Mouse (Mus musculus) gastrocnemius, postnatal 36 days (tissue): ENCODE data around the gene Tmem214. TPM values are rescaled to one million over a fixed set of nuclear protein-coding genes. Genes with fewer than 3 reads are reported as not detected.
"Not testable (repeated sequence)": the region's sequence is repeated elsewhere in the genome, so short reads cannot be mapped to it uniquely, and the experiment has no call there.

Experiments
- DNase-seq, 2 experiments: peaks; one replicate each; pipeline ENCODE4 v3.0.0; 2022
- intact Hi-C: fragments of 180-260 bp; cut with DNase I; formaldehyde crosslinking; loops from one replicate; pipeline ENCODE4 v1.15.1; 2025
- total RNA-seq, 2 experiments: library from RNA; stranded (reverse); gene quantifications; 2 replicates each; pipeline ENCODE4 v1.2.3; 2021

Tmem214 gene
- total RNA-seq, 2 experiments from 2014 or later, result 25.0 to 31.5 TPM

- no peak for DNase-seq
- intact Hi-C loops, result no loop called here
These were observed 2.3 kb downstream of the Tmem214 start for GRCm38 (mm10) chr5:30870131-30870406.

GRCm38 (mm10) chr5:30872574-30872973 is 4.8 kb downstream of the Tmem214 start:
- intact Hi-C loops, result no loop called here

GRCm38 (mm10) chr5:30874365-30874764 is 6.6 kb downstream of the Tmem214 start:
- intact Hi-C loops, result no loop called here
- DNase-seq, result no peak

More at GRCm38 (mm10) chr5:30872574-30872973, 4.8 kb downstream of the Tmem214 start:
- no peak for DNase-seq

GRCm38 (mm10) chr5:30878616-30879015 is 10.8 kb downstream of the Tmem214 start:
- intact Hi-C loops, result no loop called here
- no peak for DNase-seq

GRCm38 (mm10) chr5:30879347-30879943 is 11.6 kb downstream of the Tmem214 start:
- intact Hi-C loops, result no loop called here
- DNase-seq, result no peak

GRCm38 (mm10) chr5:30881839-30882238 is 14.0 kb downstream of the Tmem214 start:
- intact Hi-C loops, DNase-seq: not testable (repeated sequence)

- DNase-seq, result no peak
- intact Hi-C loops, result no loop called here
These were observed 18.4 kb downstream of the Tmem214 start for GRCm38 (mm10) chr5:30886209-30886608.

GRCm38 (mm10) chr5:30886731-30887130 is 18.9 kb downstream of the Tmem214 start:
- DNase-seq, result no peak
- intact Hi-C loops, result no loop called here

GRCm38 (mm10) chr5:30887331-30887761 is 19.5 kb downstream of the Tmem214 start:
- DNase-seq, result no peak
- intact Hi-C loops, result no loop called here

GRCm38 (mm10) chr5:30887858-30888336 is 20.1 kb downstream of the Tmem214 start:
- intact Hi-C loops, result loop anchor here (2.0 kb wide), 1 partner anchor 19 kb away; the partner anchor contains the start of gene Ost4
- peak; percentile 82 to 90 for DNase-seq

GRCm38 (mm10) chr5:30888337-30889087 is 20.7 kb downstream of the Tmem214 start, which contains the start of gene Agbl5:
Gene Agbl5, plus strand, starts transcription at chr5:30888694.
- peak; percentile 84 to 90 for DNase-seq
- intact Hi-C loops, result loop anchor here (2.0 kb wide), 1 partner anchor 18 kb away; the partner anchor contains the start of gene Ost4

GRCm38 (mm10) chr5:30889088-30889754 is 21.4 kb downstream of the Tmem214 start:
- intact Hi-C loops, result loop anchor here (2.0 kb wide), 1 partner anchor 18 kb away; the partner anchor contains the start of gene Ost4
- peak; percentile 37 to 43 for DNase-seq

- no peak for DNase-seq
- intact Hi-C loops, result no loop called here
These were observed 22.6 kb downstream of the Tmem214 start for GRCm38 (mm10) chr5:30890375-30890774.

GRCm38 (mm10) chr5:30901860-30902259 is 34.0 kb downstream of the Tmem214 start:
- intact Hi-C loops, result no loop called here
- no peak for DNase-seq

GRCm38 (mm10) chr5:30907413-30908059 is 39.7 kb downstream of the Tmem214 start, which contains the start of gene Ost4:
Gene Ost4, minus strand, starts transcription at chr5:30907788.
- peak; percentile 94 to 95 for DNase-seq
- intact Hi-C loops, result loop anchor here (2.0 to 5.0 kb wide), 2 partner anchors 19 to 195 kb away; partner anchors contain the start of genes Agbl5 and Dpysl5

GRCm38 (mm10) chr5:30908426-30909299 is 40.9 kb downstream of the Tmem214 start:
- no peak for DNase-seq

GRCm38 (mm10) chr5:30909300-30909659 is 41.5 kb downstream of the Tmem214 start:
- intact Hi-C loops, result loop anchor here (5.0 kb wide), 1 partner anchor 197 kb away; the partner anchor contains the start of gene Dpysl5
- DNase-seq, result no peak

More at GRCm38 (mm10) chr5:30908426-30909299, 40.9 kb downstream of the Tmem214 start:
- intact Hi-C loops, result loop anchor here (5.0 kb wide), 1 partner anchor 196 kb away; the partner anchor contains the start of gene Dpysl5

GRCm38 (mm10) chr5:30909863-30910262 is 42.1 kb downstream of the Tmem214 start:
- DNase-seq, result no peak
- intact Hi-C loops, result loop anchor here (5.0 kb wide), 1 partner anchor 198 kb away; the partner anchor contains the start of gene Dpysl5

GRCm38 (mm10) chr5:30910481-30910880 is 42.7 kb downstream of the Tmem214 start:
- intact Hi-C loops, result no loop called here
- no peak for DNase-seq
